Mouse (Mus musculus) heart, embryonic 14.5 days (tissue): Measurements from ENCODE around the gene Hax1. TPM values are rescaled to one million over a fixed set of nuclear protein-coding genes. Genes with fewer than 3 reads are reported as not detected.

Experiments
- ATAC-seq: fragments of 200-750 bp; cut with Nextera tagmentation; 2 replicates; pipeline ENCODE4 v1.8.0; 2017; ENCODE audit warnings: low read depth, moderate TSS enrichment; ENCODE audit not compliant: insufficient number of reproducible peaks, insufficient read depth, low FRiP score
- H3K27ac ChIP-seq, 2 experiments: fragments of 200-500 bp in 1 of 2; fragments of 300-500 bp in 1 of 2; sonication (generic) in 1 of 2; replicated peaks in 1 of 2; 2 replicates each; pipeline ENCODE4 v1.5.1; 2012 to 2014; ENCODE audit warnings: low read depth in 2 of 2, low read length in 2 of 2, control low read depth in 1 of 2, mild to moderate bottlenecking in 1 of 2, mixed read lengths in 1 of 2; ENCODE audit not compliant: control insufficient read depth in 1 of 2, insufficient read depth in 1 of 2
- H3K27me3 ChIP-seq: fragments of 300-500 bp; sonication (generic); 2 replicates; pipeline ENCODE4 v1.6.1; 2014; ENCODE audit warnings: mild to moderate bottlenecking, low read length, control low read depth; ENCODE audit not compliant: control insufficient read depth, insufficient read depth
- H3K36me3 ChIP-seq: fragments of 300-500 bp; sonication (generic); 2 replicates; pipeline ENCODE4 v1.6.1; 2014; ENCODE audit warnings: mild to moderate bottlenecking, control low read depth, low read length, mixed read lengths; ENCODE audit not compliant: control insufficient read depth, insufficient read depth
- H3K4me1 ChIP-seq, 2 experiments: fragments of 200-500 bp in 1 of 2; fragments of 300-500 bp in 1 of 2; sonication (generic) in 1 of 2; 2 replicates each; pipeline ENCODE4 v1.6.1; 2012 to 2014; ENCODE audit warnings: low read length in 2 of 2, control low read depth in 1 of 2, mixed read lengths in 1 of 2; ENCODE audit not compliant: control insufficient read depth in 2 of 2, insufficient read depth in 2 of 2
- H3K4me2 ChIP-seq: fragments of 300-500 bp; sonication (generic); 2 replicates; pipeline ENCODE4 v1.6.1; 2014; ENCODE audit warnings: mild to moderate bottlenecking, low read length
- H3K4me3 ChIP-seq, 2 experiments: fragments of 200-500 bp in 1 of 2; fragments of 300-500 bp in 1 of 2; sonication (generic) in 1 of 2; 2 replicates each; pipeline ENCODE4 v1.5.1; 2012 to 2014; ENCODE audit warnings: low read length in 2 of 2, mild to moderate bottlenecking in 2 of 2, control low read depth in 1 of 2, low read depth in 1 of 2, moderate library complexity in 1 of 2; ENCODE audit not compliant: control insufficient read depth in 1 of 2, insufficient read depth in 1 of 2
- H3K9ac ChIP-seq: fragments of 300-500 bp; sonication (generic); 2 replicates; pipeline ENCODE4 v1.6.1; 2014; ENCODE audit warnings: mild to moderate bottlenecking, low read length
- H3K9me3 ChIP-seq: fragments of 300-500 bp; sonication (generic); 2 replicates; pipeline ENCODE4 v1.6.1; 2016; ENCODE audit warnings: low read length, control low read depth; ENCODE audit not compliant: control insufficient read depth
- WGBS: fragments of 180-500 bp; shearing (Covaris S2); extraction: QIAGEN DNeasy Blood & Tissue Kit; methylation state at CpG from one replicate; pipeline ENCODE4 v1.1.7; 2014; 5-methylcytosine and 5-hydroxymethylcytosine counted together
- polyA plus RNA-seq: library from polyadenylated mRNA; unstranded; fragments of >200 nt; fragmentation: Nextera tagmentation; extraction: Ambion mirVana; gene quantifications from 2 replicates; pipeline ENCODE4 v1.2.1, GENCODE M21; 2014

The Hax1 gene
- polyA plus RNA-seq, 1 experiment from 2014 or later: 81.9 TPM

DNA sequence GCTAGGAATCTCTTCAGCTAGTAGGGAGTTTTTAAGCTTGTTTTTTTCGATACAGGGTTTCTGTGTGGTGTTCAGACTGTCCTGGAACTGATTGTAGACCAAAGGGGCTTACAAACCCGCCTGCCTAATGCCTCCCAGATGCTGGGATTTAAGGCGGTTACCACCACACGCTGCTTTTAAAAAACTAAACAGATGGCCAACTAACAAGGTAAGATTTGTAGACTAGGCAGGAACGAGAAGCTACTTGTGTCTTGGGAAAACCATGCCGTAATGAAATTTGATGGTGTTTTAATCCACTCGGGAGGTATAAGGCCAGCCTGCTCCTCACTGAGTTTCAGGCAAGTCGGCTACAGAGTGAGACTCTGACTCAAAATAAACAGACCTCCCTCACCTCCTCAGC, 510 bp upstream of the Hax1 start:
- Histone ChIP-seq H3K36me3 (peaks cover 69% of the 10 kb centered on the region), H3K4me1 (peaks cover 3 to 7% of the 10 kb centered on the region in 2 experiments; a peak in 1 of 4 replicates), H3K9me3 (no peaks in the 10 kb centered on the region), H3K9ac (peak overlapping the region; percentile 86), H3K27me3 (no peaks in the 10 kb centered on the region), H3K4me3 (peak overlapping the region; percentile 64 to 86), H3K27ac (peak overlapping the region; percentile 87 to 94), H3K4me2 (peak overlapping the region; percentile 78)
- peak; percentile 19; the same call in 1 of the 2 replicates for ATAC-seq
- WGBS: 19% methylated on average over 8 of the region's 8 CpGs

DNA sequence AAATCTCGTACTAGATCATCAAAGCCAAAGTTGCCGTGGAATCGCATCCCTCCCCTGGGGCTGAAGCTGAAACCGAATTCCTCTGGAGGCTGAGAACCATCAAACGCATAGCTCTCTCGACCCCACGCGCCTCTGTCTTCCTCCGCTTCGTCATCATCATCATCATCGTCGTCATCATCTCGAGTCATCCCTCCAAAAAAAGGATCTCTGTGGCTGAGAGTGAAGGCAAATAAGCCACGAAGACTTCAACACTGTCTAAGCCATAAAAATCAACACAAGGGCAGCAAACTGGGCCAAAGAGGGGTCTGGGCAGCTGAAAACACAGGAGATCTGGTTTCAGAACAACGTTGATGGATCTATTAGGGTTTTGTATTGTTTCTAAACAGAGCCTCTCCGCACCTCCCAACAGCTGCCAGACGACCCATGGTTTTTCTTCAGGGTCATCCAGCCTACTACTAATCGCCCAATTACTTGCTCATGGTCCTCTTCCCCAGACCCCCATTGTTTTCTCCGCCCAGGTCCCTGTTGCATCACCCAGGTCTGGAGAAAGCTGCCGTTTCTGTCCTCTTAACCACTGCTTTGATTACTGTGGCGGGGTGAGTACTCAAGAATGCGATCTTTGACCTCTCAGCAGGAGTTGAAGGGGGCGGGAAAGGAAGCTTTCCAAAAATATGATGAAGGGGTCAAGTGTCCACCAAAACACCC, 637 bp downstream of the Hax1 start:
- peak overlapping the region; percentile 64 to 86 for H3K4me3 ChIP-seq
- H3K4me2 ChIP-seq: peak overlapping the region; percentile 78
- peaks cover 62% of the 10 kb centered on the region for H3K36me3 ChIP-seq
- 16% methylated on average over 20 of the region's 23 CpGs for WGBS
- H3K9me3 ChIP-seq: no peaks in the 10 kb centered on the region
- peak overlapping the region; percentile 58 to 87 for H3K27ac ChIP-seq
- H3K27me3 ChIP-seq: no peaks in the 10 kb centered on the region
- H3K9ac ChIP-seq: peak overlapping the region; percentile 86
- ATAC-seq: peak; percentile 42
- H3K4me1 ChIP-seq: peaks cover 3 to 7% of the 10 kb centered on the region in 2 experiments; a peak in 1 of 4 replicates

GRCm38 (mm10) chr3:89994807-89995515, 3.6 kb downstream of the Hax1 start:
- no peaks in the 10 kb centered on the region for H3K27me3 ChIP-seq
- ATAC-seq: no peak
- H3K36me3 ChIP-seq: peaks cover 32% of the 10 kb centered on the region
- no peak overlapping the region for H3K9ac ChIP-seq
- no peaks in the 10 kb centered on the region for H3K9me3 ChIP-seq
- no peak overlapping the region for H3K4me2 ChIP-seq
- 87% methylated on average over 5 of the region's 5 CpGs for WGBS
- H3K27ac ChIP-seq: no peak overlapping the region
- peaks cover 3 to 7% of the 10 kb centered on the region in 2 experiments; a peak in 1 of 4 replicates for H3K4me1 ChIP-seq
- no peak overlapping the region for H3K4me3 ChIP-seq

DNA sequence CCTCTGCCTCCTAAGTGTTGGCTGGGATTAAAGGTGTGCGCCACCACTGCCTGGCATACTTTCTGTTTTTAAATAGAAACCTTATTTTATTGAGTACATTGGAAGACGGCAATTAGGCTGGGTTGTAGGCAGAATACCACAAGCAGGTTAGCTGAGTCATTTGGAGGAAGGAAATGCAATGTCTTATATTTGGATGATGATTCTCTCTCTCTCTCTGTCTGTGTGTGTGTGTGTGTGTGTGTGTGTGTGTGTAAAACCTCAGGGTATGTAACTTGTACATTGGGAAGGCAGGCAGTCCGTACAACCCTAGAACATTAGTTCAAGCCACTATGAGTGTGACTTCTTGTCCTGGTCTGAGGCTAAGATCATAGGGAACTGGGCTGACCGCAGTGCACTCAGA, 10.8 kb downstream of the Hax1 start:
- Histone ChIP-seq H3K4me3 (no peak overlapping the region), H3K36me3 (no peaks in the 10 kb centered on the region), H3K9ac (no peak overlapping the region), H3K4me2 (no peak overlapping the region), H3K27ac (no peak overlapping the region), H3K27me3 (no peaks in the 10 kb centered on the region), H3K9me3 (no peaks in the 10 kb centered on the region), H3K4me1 (no peaks in the 10 kb centered on the region)
- no peak for ATAC-seq
- WGBS: 85% methylated on average over 4 of the region's 4 CpGs

DNA sequence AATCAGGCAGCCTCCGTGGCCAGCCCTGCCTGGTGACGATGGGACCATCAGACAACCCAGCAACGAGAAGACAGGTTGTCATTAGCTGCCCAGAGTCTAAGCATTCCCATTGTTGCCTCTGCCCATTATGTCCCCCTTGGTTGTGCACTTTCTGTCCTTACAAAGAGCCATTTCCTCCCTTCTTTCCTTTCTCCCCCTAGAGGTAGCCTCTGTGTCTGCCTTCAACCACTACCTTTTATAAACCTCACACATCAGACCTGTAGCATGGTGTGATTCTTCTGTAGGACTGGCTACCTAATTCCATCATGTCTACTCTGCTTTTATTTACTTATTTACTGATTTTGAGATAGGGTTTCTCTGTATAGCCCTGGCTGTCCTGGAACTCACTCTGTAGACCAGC, 11.4 kb downstream of the Hax1 start:
- 37% methylated on average over 3 of the region's 3 CpGs for WGBS
- no peak overlapping the region for H3K4me2 ChIP-seq

GRCm38 (mm10) chr3:89982426-89982825, 16.2 kb downstream of the Hax1 start:
- Histone ChIP-seq H3K4me2 (no peak overlapping the region), H3K4me1 (no peaks in the 10 kb centered on the region), H3K9me3 (no peaks in the 10 kb centered on the region), H3K27me3 (no peaks in the 10 kb centered on the region), H3K27ac (no peak overlapping the region), H3K9ac (no peak overlapping the region), H3K4me3 (no peak overlapping the region), H3K36me3 (no peaks in the 10 kb centered on the region)
- WGBS: 71% methylated on average over 5 of the region's 5 CpGs
- ATAC-seq: no peak

More for the DNA sequence above, 11.4 kb downstream of the Hax1 start:
- Histone ChIP-seq H3K27ac (no peak overlapping the region), H3K9ac (no peak overlapping the region), H3K36me3 (no peaks in the 10 kb centered on the region), H3K27me3 (no peaks in the 10 kb centered on the region), H3K9me3 (no peaks in the 10 kb centered on the region), H3K4me3 (no peak overlapping the region), H3K4me1 (no peaks in the 10 kb centered on the region)
- no peak for ATAC-seq

GRCm38 (mm10) chr3:89976859-89977258, 21.7 kb downstream of the Hax1 start:
- Histone ChIP-seq H3K9me3 (no peaks in the 10 kb centered on the region), H3K9ac (no peak overlapping the region), H3K36me3 (no peaks in the 10 kb centered on the region), H3K4me3 (no peak overlapping the region), H3K27ac (no peak overlapping the region), H3K27me3 (no peaks in the 10 kb centered on the region), H3K4me1 (no peaks in the 10 kb centered on the region), H3K4me2 (no peak overlapping the region)
- no peak for ATAC-seq
